Mouse (Mus musculus): ENCODE data around the gene Ddc. TPM values are rescaled to one million over a fixed set of nuclear protein-coding genes. Genes with fewer than 3 reads are reported as not detected.

The Ddc gene
- polyA plus RNA-seq, 1 experiment from 2014 or later, result 51.8 TPM

- Histone ChIP-seq H3K9ac (0 out of 2 replicates have a peak overlapping the region, but pooled peaks have one; percentile 44), H3K4me3 (no peak overlapping the region), H3K36me3 (peaks cover 90% of the 10 kb centered on the region), H3K27me3 (replicated peaks) (no peaks in the 10 kb centered on the region), H3K9me3 (replicated peaks) (no peaks in the 10 kb centered on the region; the same call in 1 of the 2 replicates), H3K4me1 (replicated peaks) (peaks cover 55% of the 10 kb centered on the region), H3K27ac (ENCODE audit: poor library complexity, severe bottlenecking) (peak overlapping the region; percentile 27; the same call in 1 of the 2 replicates), H3K4me2 (no peak overlapping the region)
- no peak for ATAC-seq (ENCODE audit: insufficient number of reproducible peaks, low FRiP score)
- 78% methylated on average over 8 of the region's 8 CpGs for WGBS
These were observed 36.9 kb upstream of the Ddc start for GRCm38 (mm10) chr11:11934808-11935207.

GRCm38 (mm10) chr11:11932102-11932789 is 34.3 kb upstream of the Ddc start:
- H3K9ac ChIP-seq, result 0 out of 2 replicates have a peak overlapping the region, but pooled peaks have one; percentile 9
- no peaks in the 10 kb centered on the region; the same call in 1 of the 2 replicates for H3K9me3 ChIP-seq (replicated peaks)
- H3K4me2 ChIP-seq, result no peak overlapping the region
- H3K27me3 ChIP-seq (replicated peaks), result no peaks in the 10 kb centered on the region
- peak overlapping the region; percentile 70 for H3K27ac ChIP-seq (ENCODE audit: poor library complexity, severe bottlenecking)
- peaks cover 73% of the 10 kb centered on the region for H3K36me3 ChIP-seq
- no peak overlapping the region for H3K4me3 ChIP-seq
- no peak for ATAC-seq (ENCODE audit: insufficient number of reproducible peaks, low FRiP score)
- H3K4me1 ChIP-seq (replicated peaks), result peaks cover 41% of the 10 kb centered on the region
- WGBS, result 66% methylated on average over 11 of the region's 11 CpGs

- Histone ChIP-seq H3K9ac (no peak overlapping the region), H3K9me3 (replicated peaks) (no peaks in the 10 kb centered on the region; the same call in 1 of the 2 replicates), H3K4me1 (replicated peaks) (peaks cover 36% of the 10 kb centered on the region), H3K27ac (ENCODE audit: poor library complexity, severe bottlenecking) (peak overlapping the region; percentile 70), H3K36me3 (peaks cover 68% of the 10 kb centered on the region), H3K27me3 (replicated peaks) (no peaks in the 10 kb centered on the region), H3K4me2 (no peak overlapping the region), H3K4me3 (no peak overlapping the region)
- WGBS, result 58% methylated on average over 5 of the region's 5 CpGs
- no peak for ATAC-seq (ENCODE audit: insufficient number of reproducible peaks, low FRiP score)
These were observed 33.7 kb upstream of the Ddc start for GRCm38 (mm10) chr11:11931688-11932087.

- WGBS, result 90% methylated on average over 11 of the region's 11 CpGs
- no peak for ATAC-seq (ENCODE audit: insufficient number of reproducible peaks, low FRiP score)
- Histone ChIP-seq H3K9ac (no peak overlapping the region), H3K27me3 (replicated peaks) (no peaks in the 10 kb centered on the region), H3K36me3 (peaks cover 56% of the 10 kb centered on the region), H3K9me3 (replicated peaks) (no peaks in the 10 kb centered on the region; the same call in 1 of the 2 replicates), H3K4me3 (no peak overlapping the region), H3K27ac (ENCODE audit: poor library complexity, severe bottlenecking) (0 out of 2 replicates have a peak overlapping the region, but pooled peaks have one; percentile 32), H3K4me2 (no peak overlapping the region), H3K4me1 (replicated peaks) (peaks cover 25% of the 10 kb centered on the region)
These were observed 32.6 kb upstream of the Ddc start for GRCm38 (mm10) chr11:11930527-11930926.

GRCm38 (mm10) chr11:11929059-11929458 is 31.1 kb upstream of the Ddc start:
- 85% methylated on average over 3 of the region's 3 CpGs for WGBS

GRCm38 (mm10) chr11:11928586-11928985 is 30.6 kb upstream of the Ddc start:
- peak overlapping the region; percentile 44 for H3K27ac ChIP-seq (ENCODE audit: poor library complexity, severe bottlenecking)
- H3K9ac ChIP-seq, result no peak overlapping the region
- no peak overlapping the region for H3K4me3 ChIP-seq
- no peak overlapping the region for H3K4me2 ChIP-seq
- 82% methylated on average over 2 of the region's 2 CpGs for WGBS
- ATAC-seq (ENCODE audit: insufficient number of reproducible peaks, low FRiP score), result no peak
- H3K27me3 ChIP-seq (replicated peaks), result no peaks in the 10 kb centered on the region
- peaks cover 24% of the 10 kb centered on the region for H3K4me1 ChIP-seq (replicated peaks)
- H3K36me3 ChIP-seq, result peaks cover 40% of the 10 kb centered on the region
- no peaks in the 10 kb centered on the region; the same call in 1 of the 2 replicates for H3K9me3 ChIP-seq (replicated peaks)

More at GRCm38 (mm10) chr11:11929059-11929458, 31.1 kb upstream of the Ddc start:
- Histone ChIP-seq H3K4me1 (replicated peaks) (peaks cover 22% of the 10 kb centered on the region), H3K9me3 (replicated peaks) (no peaks in the 10 kb centered on the region; the same call in 1 of the 2 replicates), H3K4me2 (no peak overlapping the region), H3K36me3 (peaks cover 45% of the 10 kb centered on the region), H3K4me3 (no peak overlapping the region), H3K9ac (no peak overlapping the region), H3K27me3 (replicated peaks) (no peaks in the 10 kb centered on the region), H3K27ac (ENCODE audit: poor library complexity, severe bottlenecking) (peak overlapping the region; percentile 44)
- no peak for ATAC-seq (ENCODE audit: insufficient number of reproducible peaks, low FRiP score)

- no peaks in the 10 kb centered on the region for H3K9me3 ChIP-seq (replicated peaks)
- ATAC-seq (ENCODE audit: insufficient number of reproducible peaks, low FRiP score), result no peak; the same call in 1 of the 2 replicates
- H3K4me2 ChIP-seq, result no peak overlapping the region
- H3K4me1 ChIP-seq (replicated peaks), result 0 out of 2 replicates have a peak, but pooled peaks cover 4% of the 10 kb centered on the region
- H3K9ac ChIP-seq, result no peak overlapping the region
- H3K4me3 ChIP-seq, result no peak overlapping the region
- no peak overlapping the region for H3K27ac ChIP-seq (ENCODE audit: poor library complexity, severe bottlenecking)
- H3K27me3 ChIP-seq (replicated peaks), result no peaks in the 10 kb centered on the region
- 86% methylated on average over 3 of the region's 3 CpGs for WGBS
- H3K36me3 ChIP-seq, result peaks cover 3% of the 10 kb centered on the region; the same call in 1 of the 2 replicates
These were observed 26.0 kb upstream of the Ddc start for GRCm38 (mm10) chr11:11923900-11924299.

- ATAC-seq (ENCODE audit: insufficient number of reproducible peaks, low FRiP score), result peak; percentile 81
These were observed 25.4 kb upstream of the Ddc start for GRCm38 (mm10) chr11:11923345-11923744.

GRCm38 (mm10) chr11:11922106-11922505 is 24.2 kb upstream of the Ddc start:
- Histone ChIP-seq H3K4me2 (no peak overlapping the region), H3K4me3 (no peak overlapping the region), H3K27ac (ENCODE audit: poor library complexity, severe bottlenecking) (no peak overlapping the region), H3K27me3 (replicated peaks) (no peaks in the 10 kb centered on the region), H3K36me3 (no peaks in the 10 kb centered on the region), H3K4me1 (replicated peaks) (0 out of 2 replicates have a peak, but pooled peaks cover 4% of the 10 kb centered on the region), H3K9ac (no peak overlapping the region), H3K9me3 (replicated peaks) (no peaks in the 10 kb centered on the region)
- WGBS, result 92% methylated on average over 2 of the region's 2 CpGs
- no peak for ATAC-seq (ENCODE audit: insufficient number of reproducible peaks, low FRiP score)

More at GRCm38 (mm10) chr11:11923345-11923744, 25.4 kb upstream of the Ddc start:
- Histone ChIP-seq H3K9me3 (replicated peaks) (no peaks in the 10 kb centered on the region), H3K9ac (no peak overlapping the region), H3K27ac (ENCODE audit: poor library complexity, severe bottlenecking) (no peak overlapping the region), H3K36me3 (no peaks in the 10 kb centered on the region), H3K4me3 (no peak overlapping the region), H3K27me3 (replicated peaks) (no peaks in the 10 kb centered on the region), H3K4me2 (no peak overlapping the region), H3K4me1 (replicated peaks) (0 out of 2 replicates have a peak, but pooled peaks cover 4% of the 10 kb centered on the region)
- whole genome bisulfite sequencing, result 63% methylated on average over 3 of the region's 3 CpGs

- ATAC-seq (ENCODE audit: insufficient number of reproducible peaks, low FRiP score), result no peak
- no peak overlapping the region for H3K27ac ChIP-seq (ENCODE audit: poor library complexity, severe bottlenecking)
These were observed 9.9 kb upstream of the Ddc start for GRCm38 (mm10) chr11:11907703-11908413.

GRCm38 (mm10) chr11:11905518-11905917 is 7.6 kb upstream of the Ddc start:
- H3K27ac ChIP-seq (ENCODE audit: poor library complexity, severe bottlenecking), result no peak overlapping the region
- H3K9me3 ChIP-seq (replicated peaks), result peaks cover 3% of the 10 kb centered on the region; the same call in 1 of the 2 replicates
- H3K4me2 ChIP-seq, result no peak overlapping the region
- H3K4me1 ChIP-seq (replicated peaks), result peaks cover 17% of the 10 kb centered on the region
- no peaks in the 10 kb centered on the region for H3K36me3 ChIP-seq
- H3K27me3 ChIP-seq (replicated peaks), result no peaks in the 10 kb centered on the region
- H3K4me3 ChIP-seq, result no peak overlapping the region
- ATAC-seq (ENCODE audit: insufficient number of reproducible peaks, low FRiP score), result no peak
- no peak overlapping the region for H3K9ac ChIP-seq

More at GRCm38 (mm10) chr11:11907703-11908413, 9.9 kb upstream of the Ddc start:
- Histone ChIP-seq H3K4me1 (replicated peaks) (peaks cover 6% of the 10 kb centered on the region; the same call in 1 of the 2 replicates), H3K27me3 (replicated peaks) (no peaks in the 10 kb centered on the region), H3K9ac (no peak overlapping the region), H3K4me3 (no peak overlapping the region), H3K4me2 (no peak overlapping the region), H3K36me3 (no peaks in the 10 kb centered on the region), H3K9me3 (replicated peaks) (peaks cover 3% of the 10 kb centered on the region; the same call in 1 of the 2 replicates)
- WGBS, result 53% methylated on average over 7 of the region's 7 CpGs

All from heart, embryonic 12.5 days (tissue).